Mouse (Mus musculus) olfactory bulb, adult 2 months (tissue): ENCODE measurements at regions not wholly inside any gene's neighbourhood (a gene's known extent, or its start where the extent isn't known, plus 50 kb on each side); places are given as distances from the start of the nearest gene placed in this dataset.

Experiments used
- H3K27ac ChIP-seq: fragments of 200-500 bp; 2 replicates; pipeline ENCODE4 v1.5.1; 2012; ENCODE audit warnings: low read depth, low read length; ENCODE audit not compliant: insufficient read depth
- H3K4me1 ChIP-seq: fragments of 200-500 bp; 2 replicates; pipeline ENCODE4 v1.6.1; 2012; ENCODE audit warnings: low read length; ENCODE audit not compliant: control insufficient read depth, insufficient read depth
- H3K4me3 ChIP-seq: fragments of 200-500 bp; 2 replicates; pipeline ENCODE4 v1.5.1; 2012; ENCODE audit warnings: mild to moderate bottlenecking, low read depth, low read length, moderate library complexity; ENCODE audit not compliant: insufficient read depth
- CTCF ChIP-seq: fragments of 200-500 bp; IDR thresholded peaks from 2 replicates; pipeline ENCODE4 v1.5.1; 2012; ENCODE audit warnings: low read depth, mild to moderate bottlenecking, low read length, moderate library complexity; ENCODE audit not compliant: insufficient read depth
- POLR2A ChIP-seq: fragments of 200-500 bp; IDR thresholded peaks from 2 replicates; pipeline ENCODE4 v1.6.1; 2012; ENCODE audit warnings: mild to moderate bottlenecking, low read depth, low read length, moderate library complexity; ENCODE audit not compliant: insufficient read depth
- WGBS: fragments of 180-500 bp; shearing (Covaris S2); methylation state at CpG from one replicate; pipeline ENCODE4 v1.1.7; 2018; 5-methylcytosine and 5-hydroxymethylcytosine counted together

DNA sequence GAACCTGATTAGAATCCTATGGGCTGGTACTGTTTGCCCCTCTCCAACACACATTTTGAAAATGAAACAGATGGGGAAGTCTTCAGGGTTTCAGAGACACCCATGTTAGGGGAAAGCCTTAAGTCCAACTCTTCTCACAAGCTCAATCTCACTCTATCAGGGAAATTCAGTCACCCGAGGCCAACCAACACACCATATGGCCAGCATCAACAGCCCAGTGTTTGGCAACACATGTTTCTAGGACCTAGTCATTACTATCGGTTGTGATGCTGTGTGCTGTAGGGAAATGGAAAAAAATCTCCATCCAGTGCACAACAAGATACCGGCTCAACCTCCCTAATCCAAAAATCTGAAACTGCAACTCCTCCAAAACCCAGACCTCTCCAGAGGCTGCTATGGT is 124.6 kb upstream of the Ly86 start:
- H3K4me1 ChIP-seq, result no peaks in the 10 kb centered on the region
- H3K27ac ChIP-seq, result no peak overlapping the region
- no peak overlapping the region for H3K4me3 ChIP-seq
- WGBS, result 84% methylated on average over 3 of the region's 3 CpGs
- TF ChIP-seq POLR2A (no peak), CTCF (no peak)

DNA sequence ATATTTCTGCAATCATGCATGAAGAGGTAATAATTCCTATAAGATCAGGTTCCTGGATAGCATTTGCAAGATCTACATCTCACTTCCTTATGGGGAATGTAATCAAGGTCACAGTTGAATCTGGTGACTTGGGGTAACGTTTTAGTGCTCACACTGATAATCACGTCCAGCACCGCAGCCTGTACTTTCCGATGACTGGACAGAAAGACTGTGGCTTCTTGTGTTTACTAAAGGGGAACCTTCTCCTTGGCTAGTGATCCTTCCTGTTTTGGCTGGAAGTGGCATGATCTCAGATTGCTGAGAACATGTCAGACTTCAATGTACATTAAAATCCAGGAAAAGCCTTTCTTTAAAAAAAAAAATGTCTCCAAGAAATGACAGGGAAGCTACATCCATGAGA is 126.4 kb upstream of the Ly86 start:
- no peak overlapping the region for H3K27ac ChIP-seq
- WGBS, result 93% methylated on average over 4 of the region's 4 CpGs
- no peaks in the 10 kb centered on the region for H3K4me1 ChIP-seq
- H3K4me3 ChIP-seq, result no peak overlapping the region
- TF ChIP-seq CTCF (no peak), POLR2A (no peak)

DNA sequence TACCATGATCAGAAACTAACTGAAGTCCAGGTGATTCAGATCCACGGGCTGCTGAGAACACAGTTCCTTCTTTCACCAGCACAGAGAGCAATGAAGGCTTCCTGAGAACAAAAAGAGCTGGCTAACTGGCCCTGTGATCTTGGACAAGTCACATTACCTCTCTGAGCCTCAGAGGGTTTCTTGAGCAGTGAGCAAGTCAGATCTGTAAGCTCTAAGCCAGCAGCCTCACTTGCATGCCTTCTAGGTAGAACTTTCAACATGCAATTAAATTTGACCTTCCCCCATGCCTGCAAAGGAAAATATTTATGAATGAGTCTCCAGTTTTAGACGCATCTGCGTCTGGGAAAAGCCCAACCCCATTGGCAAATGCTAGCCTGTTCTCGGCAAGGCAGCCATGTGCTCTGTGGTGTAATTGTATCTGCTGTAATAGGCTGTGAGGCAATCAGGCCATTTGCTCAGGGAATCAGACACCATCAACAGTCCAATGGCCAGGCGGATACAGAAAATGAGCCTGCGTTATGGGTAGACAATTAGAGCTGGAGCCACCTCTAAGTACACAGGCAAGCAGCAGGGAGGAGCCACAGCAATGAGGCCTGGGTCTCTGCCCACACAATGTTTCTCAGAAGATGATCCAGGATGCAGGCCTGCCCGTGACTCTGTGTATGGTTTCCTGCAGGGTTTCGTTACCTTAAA is 130.3 kb upstream of the Ly86 start:
- Histone ChIP-seq H3K4me1 (no peaks in the 10 kb centered on the region), H3K27ac (no peak overlapping the region), H3K4me3 (no peak overlapping the region)
- 38% methylated on average over 8 of the region's 8 CpGs for WGBS
- TF ChIP-seq POLR2A, result no peak
- no peak for TF ChIP-seq CTCF

GRCm38 (mm10) chr13:37197136-37197535 is 147.1 kb upstream of the F13a1 start:
- Histone ChIP-seq H3K27ac (no peak overlapping the region), H3K4me3 (no peak overlapping the region), H3K4me1 (no peaks in the 10 kb centered on the region)
- TF ChIP-seq POLR2A, result no peak
- TF ChIP-seq CTCF, result no peak
- 93% methylated on average over 2 of the region's 2 CpGs for WGBS

- H3K27ac ChIP-seq, result no peak overlapping the region
- WGBS, result 95% methylated on average over 1 of the region's 1 CpGs
- no peak overlapping the region for H3K4me3 ChIP-seq
- TF ChIP-seq POLR2A (no peak), CTCF (no peak)
- no peaks in the 10 kb centered on the region for H3K4me1 ChIP-seq
These were observed 145.8 kb upstream of the F13a1 start for GRCm38 (mm10) chr13:37195857-37196256.

DNA sequence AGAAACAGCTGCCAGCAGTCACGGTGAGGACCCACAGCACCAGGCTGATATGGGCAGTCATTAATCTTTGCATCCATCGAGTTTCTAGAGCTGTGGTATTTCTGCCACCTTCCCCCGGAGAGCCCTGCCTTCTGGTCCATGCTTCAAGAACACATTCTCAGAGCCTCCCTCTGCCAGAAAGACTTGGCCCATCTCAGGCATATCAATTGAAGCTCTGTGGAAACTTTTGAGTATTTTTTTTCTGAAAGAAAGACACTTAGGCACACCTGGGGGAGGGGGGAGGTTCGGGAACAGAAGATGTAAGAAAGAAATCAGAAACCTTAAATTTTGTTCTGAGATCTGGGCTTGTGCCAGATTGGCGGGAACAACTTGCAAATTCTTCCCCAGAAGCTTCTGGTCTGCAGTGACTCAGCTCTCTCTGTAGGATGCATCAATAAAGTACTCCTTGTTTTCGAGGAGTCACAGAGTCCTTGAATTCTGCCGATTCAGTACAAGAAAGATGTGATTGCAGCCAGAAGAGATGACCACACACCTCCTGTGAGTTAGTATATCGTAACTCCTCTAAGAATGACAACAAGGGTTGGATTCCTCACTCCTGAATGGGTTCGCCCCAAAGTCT is 131.2 kb upstream of the F13a1 start:
- WGBS, result 55% methylated on average over 9 of the region's 9 CpGs
- H3K4me3 ChIP-seq, result no peak overlapping the region
- no peak overlapping the region for H3K27ac ChIP-seq
- no peaks in the 10 kb centered on the region for H3K4me1 ChIP-seq
- TF ChIP-seq CTCF, result no peak

DNA sequence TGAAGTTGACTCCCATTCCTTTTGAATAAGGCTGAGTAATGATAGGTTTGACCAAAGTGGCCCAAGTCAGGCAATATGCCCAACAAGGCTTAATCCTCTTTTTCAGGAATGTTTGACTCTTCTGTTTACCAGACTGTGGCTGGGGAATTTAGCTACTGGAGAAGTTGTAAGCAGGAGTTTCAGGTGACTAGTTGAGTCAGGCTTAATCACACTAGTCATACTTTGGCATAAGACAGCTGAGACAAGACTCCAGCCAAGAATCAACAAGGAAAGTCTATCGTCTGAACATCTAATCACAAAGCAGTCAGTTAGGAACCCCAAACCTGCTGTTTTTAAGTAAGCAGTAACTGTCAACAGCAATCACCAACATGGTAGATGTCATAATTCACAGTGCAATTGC is 126.5 kb upstream of the F13a1 start:
- H3K4me3 ChIP-seq, result no peak overlapping the region
- WGBS, result 79% methylated on average over 1 of the region's 1 CpGs
- H3K4me1 ChIP-seq, result no peaks in the 10 kb centered on the region
- H3K27ac ChIP-seq, result no peak overlapping the region
- TF ChIP-seq POLR2A, result no peak
- no peak for TF ChIP-seq CTCF

GRCm38 (mm10) chr13:37175997-37176396 is 126.0 kb upstream of the F13a1 start:
- no peak for TF ChIP-seq CTCF
- H3K27ac ChIP-seq, result no peak overlapping the region
- no peak overlapping the region for H3K4me3 ChIP-seq
- H3K4me1 ChIP-seq, result no peaks in the 10 kb centered on the region
- WGBS, result 85% methylated on average over 8 of the region's 8 CpGs

GRCm38 (mm10) chr13:37158831-37159522 is 108.9 kb upstream of the F13a1 start:
- WGBS, result 76% methylated on average over 4 of the region's 4 CpGs

More at GRCm38 (mm10) chr13:37158831-37159522, 108.9 kb upstream of the F13a1 start:
- no peaks in the 10 kb centered on the region for H3K4me1 ChIP-seq
- no peak overlapping the region for H3K27ac ChIP-seq
- no peak overlapping the region for H3K4me3 ChIP-seq
- no peak for TF ChIP-seq CTCF
- TF ChIP-seq POLR2A, result no peak
